Mouse (Mus musculus) testis, adult 2 months (tissue): ENCODE data around the gene 4930426L09Rik.

Experiments used
- CTCF ChIP-seq: fragments of 200-500 bp; IDR thresholded peaks from 2 replicates; pipeline ENCODE4 v1.5.1; 2012; ENCODE audit warnings: low read depth, mild to moderate bottlenecking, inconsistent platforms, low read length, moderate library complexity; ENCODE audit not compliant: control insufficient read depth, insufficient read depth, insufficient replicate concordance
- POLR2A ChIP-seq: fragments of 200-500 bp; IDR thresholded peaks from 2 replicates; pipeline ENCODE4 v1.6.1; 2012; ENCODE audit warnings: low read depth, mild to moderate bottlenecking, inconsistent platforms, low read length, moderate library complexity; ENCODE audit not compliant: control insufficient read depth

DNA sequence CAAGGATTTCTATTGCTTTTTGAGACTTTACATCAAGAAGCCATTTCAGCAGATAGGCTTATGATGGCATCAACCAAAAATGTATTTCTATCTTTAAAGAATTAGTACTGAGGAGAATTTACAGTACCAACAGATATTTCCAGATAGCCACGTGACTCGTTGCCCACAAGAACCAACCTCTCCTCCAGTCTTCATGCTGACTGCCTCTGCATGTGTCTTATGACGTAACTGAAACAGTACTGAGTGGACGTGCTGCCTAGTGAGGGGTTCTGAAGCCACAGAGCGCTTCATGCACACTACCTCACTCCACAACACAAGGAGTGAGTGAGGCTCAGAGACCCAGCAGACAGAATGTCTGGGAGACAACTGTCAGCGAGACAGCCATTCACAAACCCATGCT lies 39.1 kb upstream of the 4930426L09Rik start:
- TF ChIP-seq CTCF (no peak), POLR2A (no peak)
